24 mouse cellular contexts compared by ENCODE assay signal in the genomic region with DNA sequence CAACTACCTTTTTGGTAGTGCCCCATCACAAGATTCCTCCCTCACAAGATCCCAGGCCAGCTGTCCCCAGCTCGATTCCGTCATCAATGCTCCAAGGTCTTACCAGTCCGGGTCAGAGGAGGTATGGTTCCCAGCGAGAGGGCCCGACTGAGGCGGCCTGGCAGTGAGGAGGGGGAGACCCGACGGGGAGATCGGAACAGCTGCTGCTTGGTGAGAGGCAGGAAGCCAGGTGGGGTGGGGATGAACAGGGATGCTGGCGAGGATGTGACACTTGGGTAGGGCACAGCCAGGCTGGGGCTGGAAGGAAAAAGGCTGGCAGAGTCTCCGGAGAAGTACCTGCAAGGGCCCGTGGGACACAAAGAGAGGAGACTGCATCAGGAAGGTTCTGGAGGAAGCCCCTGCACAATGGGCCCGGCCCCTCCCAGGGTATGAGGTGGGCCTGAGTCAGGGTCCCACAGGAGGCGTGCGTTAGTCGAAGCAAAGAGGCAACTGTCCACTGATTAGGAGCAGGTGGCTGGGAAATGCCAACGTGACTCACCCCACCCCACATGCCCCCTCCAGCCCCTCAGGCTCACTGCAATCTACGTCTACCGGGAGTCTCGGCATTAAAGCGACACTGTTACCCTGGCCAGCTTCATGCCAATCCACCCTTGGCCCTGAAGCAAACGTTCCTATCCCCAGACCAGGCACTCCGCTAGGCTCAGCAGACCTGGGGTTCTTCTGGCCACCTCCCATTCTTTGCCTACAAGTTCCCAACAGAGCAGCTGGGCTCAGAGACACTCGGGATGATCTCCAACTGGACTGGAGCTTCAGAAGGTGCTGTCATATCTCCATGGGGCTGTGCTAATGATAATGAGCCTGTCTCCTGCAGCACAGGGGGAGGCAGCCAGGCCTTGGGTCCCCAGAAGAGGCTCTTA. TPM values are rescaled to one million over a fixed set of nuclear protein-coding genes. Genes with fewer than 3 reads are reported as not detected.
A peak's percentile ranks its signal among the peaks of the same experiment; 100 is the strongest.
DNase-seq lines count a peak whose midpoint lies in the region; ATAC-seq lines count a peak whose summit lies in the region.
"Had no signal": no experiment of that assay in that cellular context is flagged by ENCODE, and none has a peak within 500 bp of the region (broad histone marks: within the 10 kb centered on the region; RNA-seq: fewer than 3 reads in every experiment).

No protein-coding gene starts in this region.

- H3K27ac ChIP-seq in hindbrain, embryonic 12.5 days: peak overlapping the region; percentile 30
- H3K27ac ChIP-seq in hindbrain, embryonic 14.5 days: no peak overlapping the region
- peak overlapping the region; percentile 49 for H3K27ac ChIP-seq in neural tube, embryonic 13.5 days (replicated peaks)
- no peak overlapping the region for H3K27ac ChIP-seq in neural tube, embryonic 15.5 days (replicated peaks)
- H3K27ac ChIP-seq: embryonic facial prominence, embryonic 13.5 days; forebrain, embryonic 12.5 days; heart, embryonic 15.5 days; kidney, postnatal 0 days; limb, embryonic 12.5 days; macrophage had no signal

- no peaks in the 10 kb centered on the region for H3K9me3 ChIP-seq in hindbrain, embryonic 12.5 days (replicated peaks)
- H3K9me3 ChIP-seq in hindbrain, embryonic 14.5 days (ENCODE audit: control insufficient read depth, low read length): no peaks in the 10 kb centered on the region
- H3K9me3 ChIP-seq in neural tube, embryonic 13.5 days: no peaks in the 10 kb centered on the region
- H3K9me3 ChIP-seq in neural tube, embryonic 15.5 days (replicated peaks): no peaks in the 10 kb centered on the region
- H3K9me3 ChIP-seq: embryonic facial prominence, embryonic 13.5 days; forebrain, embryonic 12.5 days; heart, embryonic 15.5 days; limb, embryonic 12.5 days had no signal

- peaks cover 87% of the 10 kb centered on the region for H3K36me3 ChIP-seq in hindbrain, embryonic 12.5 days
- H3K36me3 ChIP-seq in hindbrain, embryonic 14.5 days (replicated peaks; ENCODE audit: control insufficient read depth, insufficient read depth): peaks cover 87% of the 10 kb centered on the region
- H3K36me3 ChIP-seq in neural tube, embryonic 13.5 days: peaks cover 92% of the 10 kb centered on the region
- peaks cover 74% of the 10 kb centered on the region for H3K36me3 ChIP-seq in neural tube, embryonic 15.5 days

- no peak overlapping the region for H3K9ac ChIP-seq in hindbrain, embryonic 12.5 days
- H3K9ac ChIP-seq in hindbrain, embryonic 14.5 days: no peak overlapping the region
- peak overlapping the region; percentile 44 for H3K9ac ChIP-seq in neural tube, embryonic 13.5 days
- H3K9ac ChIP-seq in neural tube, embryonic 15.5 days (replicated peaks): no peak overlapping the region
- H3K9ac ChIP-seq: embryonic facial prominence, embryonic 13.5 days; heart, embryonic 15.5 days; limb, embryonic 12.5 days; liver, postnatal 0 days had no signal

- H3K4me2 ChIP-seq in hindbrain, embryonic 12.5 days (replicated peaks): no peak overlapping the region
- no peak overlapping the region for H3K4me2 ChIP-seq in hindbrain, embryonic 14.5 days (replicated peaks)
- no peak overlapping the region for H3K4me2 ChIP-seq in neural tube, embryonic 13.5 days
- no peak overlapping the region for H3K4me2 ChIP-seq in neural tube, embryonic 15.5 days
- H3K4me2 ChIP-seq: embryonic facial prominence, embryonic 13.5 days; forebrain, embryonic 12.5 days; heart, embryonic 15.5 days; limb, embryonic 12.5 days; liver, embryonic 11.5 days had no signal

- 75% methylated on average over 24 of the region's 24 CpGs for WGBS in hindbrain, embryonic 12.5 days
- WGBS in hindbrain, embryonic 14.5 days: 69% methylated on average over 24 of the region's 24 CpGs
- 75% methylated on average over 24 of the region's 24 CpGs for WGBS in neural tube, embryonic 13.5 days
- 69% methylated on average over 24 of the region's 24 CpGs for WGBS in neural tube, embryonic 15.5 days

- H3K4me3 ChIP-seq in hindbrain, embryonic 12.5 days: no peak overlapping the region
- H3K4me3 ChIP-seq in hindbrain, embryonic 14.5 days (replicated peaks; ENCODE audit: low read length): no peak overlapping the region
- H3K4me3 ChIP-seq in neural tube, embryonic 13.5 days: no peak overlapping the region
- no peak overlapping the region for H3K4me3 ChIP-seq in neural tube, embryonic 15.5 days (replicated peaks)
- H3K4me3 ChIP-seq: embryonic facial prominence, embryonic 13.5 days; erythroblast, embryonic 14.5 days; forebrain, embryonic 12.5 days; heart, embryonic 15.5 days; limb, embryonic 12.5 days had no signal

- no peaks in the 10 kb centered on the region for H3K27me3 ChIP-seq in hindbrain, embryonic 12.5 days
- no peaks in the 10 kb centered on the region for H3K27me3 ChIP-seq in hindbrain, embryonic 14.5 days (ENCODE audit: control insufficient read depth, insufficient read depth, low read length)
- H3K27me3 ChIP-seq in neural tube, embryonic 13.5 days: no peaks in the 10 kb centered on the region
- H3K27me3 ChIP-seq in neural tube, embryonic 15.5 days (replicated peaks): no peaks in the 10 kb centered on the region
- H3K27me3 ChIP-seq: embryonic facial prominence, embryonic 13.5 days; forebrain, embryonic 12.5 days; heart, embryonic 15.5 days; limb, embryonic 12.5 days had no signal

- ATAC-seq in hindbrain, embryonic 12.5 days (ENCODE audit: low FRiP score): no peak
- ATAC-seq in hindbrain, embryonic 14.5 days (ENCODE audit: low FRiP score): no peak
- ATAC-seq in neural tube, embryonic 13.5 days (ENCODE audit: low read depth): no peak
- ATAC-seq in neural tube, embryonic 15.5 days (ENCODE audit: low FRiP score): no peak
- ATAC-seq: inflammation-experienced regulatory T-cells, adult 6 months; liver, postnatal 0 days; lung, postnatal 0 days had no signal

- H3K4me1 ChIP-seq in hindbrain, embryonic 12.5 days: peaks cover 29% of the 10 kb centered on the region
- peaks cover 17% of the 10 kb centered on the region for H3K4me1 ChIP-seq in hindbrain, embryonic 14.5 days (replicated peaks; ENCODE audit: control insufficient read depth, insufficient read depth, low read length)
- H3K4me1 ChIP-seq in neural tube, embryonic 13.5 days (replicated peaks): peaks cover 27% of the 10 kb centered on the region
- H3K4me1 ChIP-seq in neural tube, embryonic 15.5 days: peaks cover 13% of the 10 kb centered on the region
- H3K4me1 ChIP-seq: limb, embryonic 12.5 days had no signal

- no peak for DNase-seq in hindbrain, embryonic 14.5 days (ENCODE audit: low spot score)
- DNase-seq in cerebellum, adult 9-11 months: peak; percentile 73
- no peak for DNase-seq in layer of hippocampus, adult 18-20 months (ENCODE audit: low spot score in 2 of 2)
- DNase-seq in right cerebral cortex, postnatal 25 days: no peak
- DNase-seq: adrenal gland, postnatal 14 days; embryo, embryonic 11 days; heart, postnatal 4 days; kidney, adult 18-20 months; liver, postnatal 0 days; right cerebral cortex, postnatal 14 days; spleen, adult 18-20 months had no signal

RNA-seq across cellular contexts. Expression of a gene that starts 15.5 kb away (rescaled TPM):
- 39.6 and 39.7 TPM in 2 replicates for polyA plus RNA-seq in hindbrain, embryonic 12.5 days (2016; fragmentation: Nextera tagmentation; extraction: Ambion mirVana)
- 29.9 and 31.9 TPM in 2 replicates for polyA plus RNA-seq in hindbrain, embryonic 14.5 days (2014; fragmentation: Nextera tagmentation; extraction: Ambion mirVana)
- 41.1 and 41.4 TPM in 2 replicates for polyA plus RNA-seq in neural tube, embryonic 13.5 days (2015; fragmentation: Nextera tagmentation; extraction: Ambion mirVana)
- 45.2 and 48.5 TPM in 2 replicates for polyA plus RNA-seq in neural tube, embryonic 15.5 days (2015; fragmentation: Nextera tagmentation; extraction: Ambion mirVana)
- 10 to 100 TPM; 68.1 to 73.2 TPM for total RNA-seq in layer of hippocampus, adult 18-20 months (2021)

RNA-seq across cellular contexts. Expression of a gene that starts 20.0 kb away (rescaled TPM):
- 16.9 and 19.6 TPM in 2 replicates for polyA plus RNA-seq in hindbrain, embryonic 12.5 days (2016; fragmentation: Nextera tagmentation; extraction: Ambion mirVana)
- 15.3 and 16.5 TPM in 2 replicates for polyA plus RNA-seq in hindbrain, embryonic 14.5 days (2014; fragmentation: Nextera tagmentation; extraction: Ambion mirVana)
- 17.8 and 20.0 TPM in 2 replicates for polyA plus RNA-seq in neural tube, embryonic 13.5 days (2015; fragmentation: Nextera tagmentation; extraction: Ambion mirVana)
- 16.0 and 18.0 TPM in 2 replicates for polyA plus RNA-seq in neural tube, embryonic 15.5 days (2015; fragmentation: Nextera tagmentation; extraction: Ambion mirVana)
- total RNA-seq in layer of hippocampus, adult 18-20 months (2021): 10 to 100 TPM; 21.4 to 26.3 TPM

RNA-seq across cellular contexts. Expression of a gene that starts 51.7 kb away (rescaled TPM):
- 18.8 and 18.9 TPM in 2 replicates for polyA plus RNA-seq in hindbrain, embryonic 12.5 days (2016; fragmentation: Nextera tagmentation; extraction: Ambion mirVana)
- 38.2 and 40.2 TPM in 2 replicates for polyA plus RNA-seq in hindbrain, embryonic 14.5 days (2014; fragmentation: Nextera tagmentation; extraction: Ambion mirVana)
- 31.8 and 32.7 TPM in 2 replicates for polyA plus RNA-seq in neural tube, embryonic 13.5 days (2015; fragmentation: Nextera tagmentation; extraction: Ambion mirVana)
- polyA plus RNA-seq in neural tube, embryonic 15.5 days (2015; fragmentation: Nextera tagmentation; extraction: Ambion mirVana): 35.8 and 46.3 TPM in 2 replicates
- 10 to 100 TPM; 31.4 to 34.2 TPM for total RNA-seq in layer of hippocampus, adult 18-20 months (2021)

Comparison
In these comparisons a context has a peak if more than half of its experiments do, and no peak if none do; other contexts are left out.
1. H3K27ac ChIP-seq: peak in hindbrain, embryonic 12.5 days (single experiment) and neural tube, embryonic 13.5 days (single experiment); none in hindbrain, embryonic 14.5 days (single experiment) and neural tube, embryonic 15.5 days (single experiment).